Mouse (Mus musculus) cerebellum, adult 2 months (tissue): Measurements from ENCODE around the gene Rbm47. TPM values are rescaled to one million over a fixed set of nuclear protein-coding genes. Genes with fewer than 3 reads are reported as not detected.
A peak's percentile ranks its signal among the peaks of the same experiment; 100 is the strongest.
"Not testable (repeated sequence)": the region's sequence is repeated elsewhere in the genome, so short reads cannot be mapped to it uniquely, and the experiment has no call there.

Experiments
- DNase-seq, 2 experiments: peaks; one replicate each; pipeline ENCODE4 v3.0.0; 2021
- H3K27ac ChIP-seq: fragments of 200-500 bp; 2 replicates; pipeline ENCODE4 v1.5.1; 2012; ENCODE audit warnings: low read length, control low read depth, inconsistent platforms; ENCODE audit not compliant: insufficient read depth
- H3K27me3 ChIP-seq: fragments of 200-500 bp; 2 replicates; pipeline ENCODE4 v1.6.1; 2012; ENCODE audit warnings: inconsistent platforms, mild to moderate bottlenecking, low read length, moderate library complexity; ENCODE audit not compliant: control insufficient read depth, insufficient read depth
- H3K4me1 ChIP-seq: fragments of 200-500 bp; 2 replicates; pipeline ENCODE4 v1.6.1; 2011; ENCODE audit warnings: low read length; ENCODE audit not compliant: control insufficient read depth, insufficient read depth
- H3K4me3 ChIP-seq: fragments of 200-500 bp; replicated peaks from 2 replicates; pipeline ENCODE3; 2011; ENCODE audit warnings: mild to moderate bottlenecking, low read depth, low read length, control low read depth; ENCODE audit not compliant: insufficient read depth
- CTCF ChIP-seq: fragments of 200-500 bp; IDR thresholded peaks from 2 replicates; pipeline ENCODE4 v1.5.1; 2011; ENCODE audit warnings: low read depth, mild to moderate bottlenecking, control low read depth, low read length, moderate library complexity, borderline replicate concordance; ENCODE audit not compliant: insufficient read depth
- POLR2A ChIP-seq: fragments of 200-500 bp; IDR thresholded peaks from 2 replicates; pipeline ENCODE4 v1.6.1; 2011; ENCODE audit warnings: low read length, control low read depth, borderline replicate concordance; ENCODE audit not compliant: insufficient read depth
- WGBS: fragments of 180-500 bp; shearing (Covaris S2); methylation state at CpG from one replicate; pipeline ENCODE4 v1.1.7; 2018; 5-methylcytosine and 5-hydroxymethylcytosine counted together
- polyA plus RNA-seq: library from polyadenylated mRNA; depleted of rRNA; stranded (reverse); fragments of >200 nt; gene quantifications from 2 replicates; pipeline ENCODE4 v1.2.3, GENCODE M21; 2012

The Rbm47 gene
- polyA plus RNA-seq, 1 experiment, result 0.49 TPM

GRCm38 (mm10) chr5:66200044-66200443, 27.1 kb upstream of the Rbm47 start:
- no peak overlapping the region for H3K4me3 ChIP-seq
- TF ChIP-seq CTCF, result no peak
- TF ChIP-seq POLR2A, result no peak
- DNase-seq, result no peak
- H3K27ac ChIP-seq, result no peak overlapping the region
- WGBS, result 69% methylated on average over 10 of the region's 10 CpGs
- no peaks in the 10 kb centered on the region for H3K4me1 ChIP-seq
- no peaks in the 10 kb centered on the region for H3K27me3 ChIP-seq

GRCm38 (mm10) chr5:66195323-66195722, 22.4 kb upstream of the Rbm47 start:
- no peaks in the 10 kb centered on the region for H3K27me3 ChIP-seq
- TF ChIP-seq CTCF (no peak), POLR2A (no peak)
- no peak for DNase-seq

DNA sequence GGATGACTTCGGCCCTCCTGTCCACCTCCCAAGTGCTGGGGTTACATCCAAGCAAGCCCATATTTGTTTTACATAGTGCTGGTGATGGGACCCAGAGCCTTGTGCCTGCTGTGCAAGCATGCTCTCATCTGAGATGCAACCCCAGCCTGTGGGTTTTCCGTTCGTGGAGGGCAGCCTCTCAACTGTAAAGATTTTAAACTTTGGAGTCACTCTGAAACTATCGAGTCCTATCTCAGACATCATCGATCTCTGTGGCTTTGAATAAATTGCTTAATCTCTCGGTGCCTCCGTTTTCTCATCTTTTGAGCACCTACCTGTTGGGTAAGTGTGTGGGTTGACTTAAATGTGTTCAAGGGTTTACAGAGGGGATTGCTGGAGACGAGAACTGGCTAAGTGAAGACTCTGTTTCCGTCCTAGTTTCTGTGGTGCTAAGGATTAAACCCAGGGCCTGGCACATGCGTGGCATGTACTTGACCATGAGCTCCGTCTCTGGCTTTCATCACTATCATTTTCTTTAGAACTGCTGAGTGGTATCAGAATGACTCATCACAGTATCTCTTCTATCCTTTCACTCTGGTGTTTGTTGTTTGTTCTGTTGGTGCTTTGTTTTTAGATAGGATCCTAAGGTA, 20.4 kb upstream of the Rbm47 start:
- H3K4me1 ChIP-seq, result no peaks in the 10 kb centered on the region
- no peaks in the 10 kb centered on the region for H3K27me3 ChIP-seq
- TF ChIP-seq CTCF (no peak), POLR2A (no peak)
- DNase-seq, result no peak
- no peak overlapping the region for H3K27ac ChIP-seq
- no peak overlapping the region for H3K4me3 ChIP-seq
- 94% methylated on average over 11 of the region's 11 CpGs for WGBS

More at GRCm38 (mm10) chr5:66195323-66195722, 22.4 kb upstream of the Rbm47 start:
- H3K4me1 ChIP-seq, result no peaks in the 10 kb centered on the region
- WGBS, result 81% methylated on average over 10 of the region's 10 CpGs
- no peak overlapping the region for H3K4me3 ChIP-seq
- no peak overlapping the region for H3K27ac ChIP-seq

DNA sequence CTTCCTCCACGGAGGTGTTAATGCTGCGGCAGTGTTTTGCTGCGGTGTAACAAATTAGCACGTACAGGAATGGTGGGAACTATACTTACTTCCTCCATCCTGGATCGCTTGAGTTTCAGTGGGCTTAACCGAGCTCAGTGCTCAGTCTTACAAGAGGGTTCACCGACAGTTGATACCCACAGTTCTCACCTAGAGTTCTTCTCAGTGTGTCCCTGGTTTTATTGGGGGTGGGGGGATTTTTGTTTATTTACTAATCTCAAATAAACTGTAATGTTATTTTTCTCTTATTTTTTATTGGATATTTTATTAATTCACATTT, 18.2 kb upstream of the Rbm47 start:
- no peaks in the 10 kb centered on the region for H3K27me3 ChIP-seq
- TF ChIP-seq CTCF, result no peak
- no peak for TF ChIP-seq POLR2A
- no peak for DNase-seq
- H3K4me1 ChIP-seq, result no peaks in the 10 kb centered on the region
- no peak overlapping the region for H3K4me3 ChIP-seq
- 91% methylated on average over 7 of the region's 7 CpGs for WGBS
- H3K27ac ChIP-seq, result no peak overlapping the region

DNA sequence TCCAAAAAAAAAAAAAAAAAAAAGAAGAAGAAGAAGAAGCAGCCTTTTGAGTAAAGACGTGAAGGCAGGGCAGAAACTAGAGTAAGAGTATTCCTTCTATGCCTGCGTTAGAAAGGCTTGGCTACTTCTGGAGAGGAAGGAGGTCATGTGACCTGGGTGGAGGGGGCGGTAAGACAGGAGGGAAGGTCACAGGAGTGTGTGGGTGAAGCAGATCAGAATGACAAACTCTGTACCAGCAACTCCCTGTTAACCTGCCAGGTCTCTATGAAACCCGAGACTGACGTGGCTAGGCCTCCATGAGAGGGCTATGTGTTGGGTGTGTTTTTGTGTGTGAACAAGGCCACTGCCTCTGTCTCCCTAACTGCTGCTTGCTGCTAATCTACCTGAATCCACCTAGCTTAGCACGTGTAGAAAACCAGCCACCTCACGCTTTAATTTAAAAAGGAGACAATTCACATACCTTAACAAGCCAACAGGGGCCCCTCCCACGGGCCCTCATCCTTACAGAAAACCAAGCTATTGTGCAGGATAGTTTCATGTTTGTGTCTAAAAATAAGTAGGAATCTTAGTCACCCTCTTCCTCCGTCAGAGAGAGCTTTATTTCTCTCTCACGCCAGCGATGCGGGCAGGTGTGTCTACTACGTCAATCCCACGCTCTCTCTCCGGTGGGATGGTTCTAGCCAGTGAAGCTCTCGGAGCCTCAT, 17.7 kb upstream of the Rbm47 start:
- Histone ChIP-seq H3K27ac (no peak overlapping the region), H3K27me3 (no peaks in the 10 kb centered on the region), H3K4me1 (no peaks in the 10 kb centered on the region), H3K4me3 (no peak overlapping the region)
- no peak for DNase-seq
- TF ChIP-seq POLR2A (no peak), CTCF (no peak)
- WGBS, result 84% methylated on average over 16 of the region's 16 CpGs

DNA sequence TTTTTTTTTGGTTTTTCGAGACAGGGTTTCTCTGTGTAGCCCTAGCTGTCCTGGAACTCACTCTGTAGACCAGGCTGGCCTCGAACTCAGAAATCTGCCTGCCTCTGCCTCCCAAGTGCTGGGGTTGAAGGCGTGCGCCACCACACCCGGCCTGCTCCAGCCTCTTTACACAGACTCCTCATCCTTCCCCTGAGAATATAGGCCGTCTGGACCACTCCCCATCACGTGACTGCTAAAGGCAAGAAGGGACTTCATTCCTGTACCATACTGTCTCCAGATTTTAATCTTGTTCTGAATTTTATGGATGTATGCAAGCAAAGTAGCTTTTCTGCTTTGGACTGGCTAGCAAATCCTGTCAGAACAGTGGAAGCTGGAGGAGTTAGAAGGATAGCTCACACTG, 15.7 kb upstream of the Rbm47 start:
- DNase-seq, H3K27ac ChIP-seq, H3K4me3 ChIP-seq, H3K4me1 ChIP-seq, H3K27me3 ChIP-seq: not testable (repeated sequence)
- WGBS, result 76% methylated on average over 7 of the region's 7 CpGs

GRCm38 (mm10) chr5:66182156-66182555, 9.2 kb upstream of the Rbm47 start:
- TF ChIP-seq POLR2A, result no peak
- TF ChIP-seq CTCF, result no peak
- Histone ChIP-seq H3K4me1 (no peaks in the 10 kb centered on the region), H3K27me3 (no peaks in the 10 kb centered on the region), H3K4me3 (no peak overlapping the region), H3K27ac (no peak overlapping the region)
- WGBS, result 67% methylated on average over 3 of the region's 3 CpGs
- peak in 1 of 2 experiments; percentile 1 for DNase-seq

DNA sequence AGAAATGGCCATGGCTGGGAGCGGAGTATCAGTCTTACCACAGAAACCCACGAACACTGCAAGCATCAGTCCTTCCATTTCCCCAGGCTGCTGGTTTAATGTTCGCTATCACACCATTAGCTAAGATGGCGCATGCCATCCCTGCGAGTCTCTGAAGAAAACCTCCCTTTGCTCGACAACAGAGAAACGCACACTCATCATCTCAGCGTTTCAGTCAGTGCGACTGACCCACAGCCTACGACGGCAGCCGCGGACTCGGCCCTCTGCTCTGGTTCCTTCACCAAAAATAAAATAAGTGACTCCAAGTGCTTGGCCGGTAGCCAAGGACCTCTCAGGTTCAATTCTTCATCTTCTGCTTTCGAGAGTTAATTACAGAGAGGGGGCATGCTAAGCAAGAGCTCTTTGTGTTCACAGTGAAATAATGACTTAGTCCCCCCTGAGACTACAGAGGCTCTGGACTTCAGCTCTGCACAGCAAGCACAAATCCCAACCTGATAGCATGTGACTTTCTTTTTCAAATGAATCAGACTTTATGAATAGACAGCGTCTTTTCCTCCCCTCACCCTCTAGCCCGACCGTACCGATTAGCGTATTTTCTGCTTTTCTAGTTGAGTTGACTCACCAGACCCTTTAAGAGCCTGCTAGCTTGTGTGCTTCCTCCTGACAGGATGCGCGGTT, 1.4 kb upstream of the Rbm47 start:
- Histone ChIP-seq H3K27me3 (no peaks in the 10 kb centered on the region), H3K4me1 (no peaks in the 10 kb centered on the region), H3K4me3 (no peak overlapping the region), H3K27ac (no peak overlapping the region)
- TF ChIP-seq POLR2A, result no peak
- WGBS, result 41% methylated on average over 23 of the region's 23 CpGs
- no peak for DNase-seq
